8 mouse cellular contexts compared by ENCODE assay signal in genomic region chr2:6721460-6722401, GRCm38 (mm10).
DNase-seq lines count a peak whose midpoint lies in the region; ATAC-seq and TF ChIP-seq lines count a peak whose summit lies in the region.

No protein-coding gene starts in this region.

- H3K4me2 ChIP-seq in kidney, postnatal 0 days (ENCODE audit: low read length) = peak overlapping the region; percentile 66
- peak overlapping the region; percentile 81 for H3K4me2 ChIP-seq in neural tube, embryonic 13.5 days

- TF ChIP-seq CTCF in kidney, postnatal 0 days (IDR thresholded peaks at IDR 0.05; ENCODE audit: low read depth) = no peak
- TF ChIP-seq CTCF in lung, adult 2 months (IDR thresholded peaks at IDR 0.05; ENCODE audit: insufficient read depth, low read length) = no peak

- intact Hi-C loops in left cerebral cortex, postnatal 10 days (cut with DNase I) = loop anchor here (10.0 kb wide), 1 partner anchor 153 kb away; no protein-coding TSS in a partner anchor

- no peaks in the 10 kb centered on the region for H3K4me1 ChIP-seq in kidney, postnatal 0 days (replicated peaks; ENCODE audit: insufficient read depth, low read length)
- H3K4me1 ChIP-seq in lung, adult 2 months (ENCODE audit: control insufficient read depth, insufficient read depth, low read length) = peaks cover 3% of the 10 kb centered on the region
- H3K4me1 ChIP-seq in neural tube, embryonic 13.5 days (replicated peaks) = peaks cover 42% of the 10 kb centered on the region

- H3K4me3 ChIP-seq in kidney, postnatal 0 days (replicated peaks; ENCODE audit: low read depth, low read length) = peak overlapping the region; percentile 30
- peak overlapping the region; percentile 53 for H3K4me3 ChIP-seq in lung, adult 2 months (replicated peaks; ENCODE audit: extremely low read depth, low read depth, low read length)
- peak overlapping the region; percentile 45 for H3K4me3 ChIP-seq in neural tube, embryonic 13.5 days

- WGBS in kidney, postnatal 0 days = 5% methylated on average over 17 of the region's 17 CpGs
- 20% methylated on average over 17 of the region's 17 CpGs for WGBS in lung, adult 2 months
- 1% methylated on average over 17 of the region's 17 CpGs for WGBS in neural tube, embryonic 13.5 days

- DNase-seq in left cerebral cortex, adult 11 months (ENCODE audit: low spot score) = peak; percentile 81
- no peak for DNase-seq in left cerebral cortex, postnatal 10 days (ENCODE audit: extremely low spot score in 1 of 2, low spot score in 2 of 2)
- DNase-seq in cerebellum, postnatal 36 days = peak; percentile 25 to 33
- DNase-seq in gastrocnemius, postnatal 25 days = peak; percentile 16
- peak; percentile 28 for DNase-seq in kidney, postnatal 0 days (ENCODE audit: low spot score)
- DNase-seq in lung, adult 2 months = no peak
- no peak for DNase-seq in urinary bladder, adult 2 months (ENCODE audit: low spot score)

- no peak for TF ChIP-seq POLR2A in lung, adult 2 months (IDR thresholded peaks at IDR 0.05; ENCODE audit: borderline replicate concordance, extremely low read depth, low read depth, low read length)

- 0 out of 2 replicates have a peak overlapping the region, but pooled peaks have one; percentile 2 for H3K27ac ChIP-seq in kidney, postnatal 0 days
- peak overlapping the region; percentile 92 for H3K27ac ChIP-seq in neural tube, embryonic 13.5 days (replicated peaks)

- H3K9ac ChIP-seq in kidney, postnatal 0 days (ENCODE audit: low read depth, low read length) = no peak overlapping the region
- H3K9ac ChIP-seq in neural tube, embryonic 13.5 days = peak overlapping the region; percentile 75

- H3K9me3 ChIP-seq in kidney, postnatal 0 days (replicated peaks; ENCODE audit: low read length) = no peaks in the 10 kb centered on the region
- no peaks in the 10 kb centered on the region for H3K9me3 ChIP-seq in neural tube, embryonic 13.5 days

- 0 out of 2 replicates have a peak, but pooled peaks have one; percentile 48 for ATAC-seq in kidney, postnatal 0 days (replicated peaks; ENCODE audit: low FRiP score, low read depth)
- ATAC-seq in neural tube, embryonic 13.5 days (ENCODE audit: low read depth) = peak; percentile 87

- no peaks in the 10 kb centered on the region for H3K27me3 ChIP-seq in kidney, postnatal 0 days (ENCODE audit: insufficient read depth, low read length)
- H3K27me3 ChIP-seq in neural tube, embryonic 13.5 days = no peaks in the 10 kb centered on the region

- H3K36me3 ChIP-seq in kidney, postnatal 0 days (ENCODE audit: insufficient read depth, low read length) = no peaks in the 10 kb centered on the region
- H3K36me3 ChIP-seq in neural tube, embryonic 13.5 days = no peaks in the 10 kb centered on the region

Comparison
In these comparisons a context has a peak if more than half of its experiments do, and no peak if none do; other contexts are left out.
1. DNase-seq: peak in left cerebral cortex, adult 11 months (single experiment), cerebellum, postnatal 36 days (2 of 2), gastrocnemius, postnatal 25 days (single experiment) and kidney, postnatal 0 days (single experiment); none in left cerebral cortex, postnatal 10 days (0 of 2), lung, adult 2 months (single experiment) and urinary bladder, adult 2 months (single experiment).
2. Peak in every context shown above with its lines, with median percentiles within 50 percentile points of each other: H3K4me3 ChIP-seq.